30 mouse cellular contexts compared by ENCODE assay signal in genomic region chr1:72251806-72252205, GRCm38 (mm10). TPM values are rescaled to one million over a fixed set of nuclear protein-coding genes. Genes with fewer than 3 reads are reported as not detected.
"Had no signal": no experiment of that assay in that cellular context is flagged by ENCODE, and none has a peak within 500 bp of the region (broad histone marks: within the 10 kb centered on the region; RNA-seq: fewer than 3 reads in every experiment).

No protein-coding gene starts in this region.

- H3K9me3 ChIP-seq: heart, embryonic 10.5 days; heart, embryonic 12.5 days; hindbrain, embryonic 10.5 days; hindbrain, embryonic 13.5 days; hindbrain, embryonic 15.5 days; kidney, embryonic 15.5 days; limb, embryonic 10.5 days; limb, embryonic 12.5 days; liver, embryonic 13.5 days had no signal

- DNase-seq: gastrocnemius, adult 2 months; gastrocnemius, postnatal 10 days; gastrocnemius, postnatal 25 days; heart, adult 18-20 months; heart, postnatal 10 days; heart, postnatal 4 days; kidney, adult 11 months; kidney, adult 2 months; kidney, adult 9 months; kidney, postnatal 14 days; kidney, postnatal 36 days; liver; liver, embryonic 13.5 days had no signal

- H3K36me3 ChIP-seq: heart, embryonic 10.5 days; heart, embryonic 12.5 days; hindbrain, embryonic 10.5 days; hindbrain, embryonic 13.5 days; hindbrain, embryonic 15.5 days; kidney, embryonic 15.5 days; limb, embryonic 10.5 days; limb, embryonic 12.5 days; liver, embryonic 13.5 days had no signal

- ATAC-seq: hindbrain, postnatal 0 days; intestine, embryonic 16.5 days had no signal

- H3K27ac ChIP-seq: gastrocnemius, adult 2 months; heart, embryonic 10.5 days; hindbrain, embryonic 10.5 days; hindbrain, embryonic 13.5 days; hindbrain, embryonic 15.5 days; hindbrain, postnatal 0 days; kidney, embryonic 15.5 days; kidney, postnatal 0 days; layer of hippocampus, adult 2 months; left cerebral cortex, adult 2 months; limb, embryonic 10.5 days; limb, embryonic 12.5 days; liver, embryonic 13.5 days had no signal

- H3K27me3 ChIP-seq: heart, embryonic 12.5 days; hindbrain, embryonic 13.5 days; hindbrain, embryonic 15.5 days; kidney, embryonic 15.5 days; limb, embryonic 12.5 days; liver, embryonic 13.5 days had no signal

- H3K9ac ChIP-seq: heart, embryonic 12.5 days; hindbrain, embryonic 13.5 days; hindbrain, embryonic 15.5 days; kidney, embryonic 15.5 days; limb, embryonic 12.5 days; liver, embryonic 13.5 days had no signal

- H3K4me2 ChIP-seq: heart, embryonic 12.5 days; hindbrain, embryonic 13.5 days; hindbrain, embryonic 15.5 days; kidney, embryonic 15.5 days; limb, embryonic 12.5 days; liver, embryonic 11.5 days; liver, embryonic 13.5 days had no signal

- H3K4me3 ChIP-seq: gastrocnemius, adult 2 months; heart, embryonic 10.5 days; heart, embryonic 12.5 days; hindbrain, embryonic 10.5 days; hindbrain, embryonic 13.5 days; hindbrain, embryonic 15.5 days; kidney, embryonic 15.5 days; layer of hippocampus, adult 2 months; left cerebral cortex, adult 2 months; limb, embryonic 10.5 days; limb, embryonic 12.5 days; liver, embryonic 13.5 days had no signal

RNA-seq across cellular contexts. Expression of gene Tmem169, which starts 32.4 kb away (rescaled TPM):
- total RNA-seq: gastrocnemius, adult 2 months; gastrocnemius, postnatal 25 days; granulocyte monocyte progenitor cell, adult 5-6 weeks; heart, adult 18-20 months; heart, adult 8-10 months; heart, postnatal 25 days had no signal
